Mouse (Mus musculus): ENCODE measurements around the gene Ctsw.

DNA sequence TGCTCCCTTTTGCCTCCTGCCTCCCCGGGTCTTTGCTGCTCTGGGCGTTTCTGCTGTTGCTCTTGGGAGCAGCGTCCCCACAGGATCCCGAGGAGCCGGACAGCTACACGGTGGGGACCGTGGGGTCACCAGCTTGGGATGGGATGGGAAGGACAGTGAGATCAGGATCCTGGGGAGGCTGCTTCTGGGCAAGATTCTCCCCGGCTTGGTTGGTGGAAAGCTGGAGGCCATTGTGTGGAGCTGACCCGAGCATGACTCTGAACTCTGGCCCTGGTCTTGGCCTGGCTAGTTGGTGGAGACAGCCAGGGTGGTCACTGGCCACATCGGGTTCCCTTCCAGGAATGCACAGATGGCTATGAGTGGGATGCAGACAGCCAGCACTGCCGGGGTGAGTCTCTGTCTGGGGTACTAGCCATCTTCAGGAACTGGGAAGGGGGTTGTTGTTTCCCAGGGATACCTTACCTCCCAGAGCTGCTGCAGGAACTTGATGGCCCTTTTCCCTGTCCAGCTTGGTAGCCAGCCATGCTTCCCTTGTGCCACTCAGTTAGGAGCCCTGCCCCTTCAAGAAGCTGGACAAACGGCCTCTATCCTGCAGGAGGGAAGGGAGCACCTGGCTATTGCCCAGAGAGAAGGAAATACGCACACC, 6.9 kb upstream of the Ctsw start:
- no peak for TF ChIP-seq MYOD1 (IDR thresholded peaks at IDR 0.05; ENCODE audit: control insufficient read depth in 1 of 3, insufficient read length in 2 of 3, low read depth in 2 of 3)
- TF ChIP-seq TCF3 (IDR thresholded peaks at IDR 0.05; ENCODE audit: insufficient read length, low read depth) = no peak
- peak; percentile 34 for TF ChIP-seq POLR2A (IDR thresholded peaks at IDR 0.05; ENCODE audit: insufficient read length, low read depth)
